Mouse (Mus musculus): ENCODE results near the gene Nos1ap.

DNA sequence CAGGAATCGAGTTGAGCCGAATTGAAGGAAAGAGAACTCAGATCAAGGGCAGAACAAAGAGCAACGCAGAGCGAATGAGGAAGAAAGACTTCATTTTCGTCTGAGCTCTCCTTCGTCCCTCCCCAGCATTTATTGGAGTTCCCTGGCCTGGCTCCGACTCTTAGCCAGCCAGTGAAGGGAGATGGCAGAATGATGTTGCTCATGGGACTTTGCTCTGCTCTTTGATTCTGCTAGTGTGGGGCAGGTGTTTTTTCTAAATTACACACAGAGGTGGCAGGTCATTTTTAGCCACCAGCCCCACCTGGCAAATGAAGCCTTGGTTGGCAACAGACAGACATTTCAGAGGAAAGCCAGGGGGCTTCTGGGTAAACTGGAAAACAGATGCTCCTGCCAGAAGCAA, 49.3 kb upstream of the Nos1ap start:
- TF ChIP-seq POLR2A (IDR thresholded peaks at IDR 0.05; ENCODE audit: borderline replicate concordance, extremely low read depth, insufficient read depth, insufficient read length, poor library complexity, severe bottlenecking) (no peak), CTCF (IDR thresholded peaks at IDR 0.05; ENCODE audit: borderline replicate concordance, extremely low read depth, insufficient read depth, insufficient read length) (no peak)
